Mouse (Mus musculus) heart, adult 2 months (tissue): ENCODE measurements around the gene Slc12a7.

Source experiments
- CTCF ChIP-seq: fragments of 200-600 bp; IDR thresholded peaks from 2 replicates; pipeline ENCODE4 v1.8.1; 2022; ENCODE audit warnings: antibody characterized with exemption, mild to moderate bottlenecking, moderate library complexity
- EP300 ChIP-seq: fragments of 200-500 bp; IDR thresholded peaks from 2 replicates; pipeline ENCODE4 v1.6.1; 2011; ENCODE audit warnings: low read depth, low read length, control low read depth; ENCODE audit not compliant: insufficient read depth
- POLR2A ChIP-seq: fragments of 200-500 bp; IDR thresholded peaks from 2 replicates; pipeline ENCODE4 v1.6.1; 2011; ENCODE audit warnings: mild to moderate bottlenecking, low read depth, low read length, control low read depth; ENCODE audit not compliant: insufficient read depth

GRCm38 (mm10) chr13:73759596-73759995 is 26.7 kb downstream of the Slc12a7 start:
- TF ChIP-seq CTCF (no peak), POLR2A (no peak), EP300 (no peak)
